Mouse (Mus musculus) right cerebral cortex, adult 18-20 months (tissue): ENCODE data around the gene Vcpkmt.

Experiments
- DNase-seq: peaks from one replicate; pipeline ENCODE4 v3.0.0; 2022; ENCODE audit warnings: mixed read lengths

Vcpkmt gene

GRCm38 (mm10) chr12:69537675-69538361 is 45.0 kb downstream of the Vcpkmt start:
- peak; percentile 49 for DNase-seq

GRCm38 (mm10) chr12:69537243-69537674 is 45.6 kb downstream of the Vcpkmt start:
- DNase-seq = peak; percentile 24

- DNase-seq = no peak
These were observed 46.1 kb downstream of the Vcpkmt start for GRCm38 (mm10) chr12:69536616-69537242.

- no peak for DNase-seq
These were observed 49.6 kb downstream of the Vcpkmt start for GRCm38 (mm10) chr12:69533237-69533636.

- DNase-seq = no peak
These were observed 50.3 kb downstream of the Vcpkmt start for GRCm38 (mm10) chr12:69532530-69532929.

GRCm38 (mm10) chr12:69532091-69532490 is 50.7 kb downstream of the Vcpkmt start:
- DNase-seq = no peak

- no peak for DNase-seq
These were observed 53.0 kb downstream of the Vcpkmt start for GRCm38 (mm10) chr12:69529694-69530403.

GRCm38 (mm10) chr12:69528275-69529032 is 54.4 kb downstream of the Vcpkmt start:
- no peak for DNase-seq
